Mouse (Mus musculus) c-Kit-positive CD71-positive TER-119-negative erythroid progenitor cells, embryonic 14.5 days (primary cell): ENCODE measurements around the gene Tnni3k.
A peak's percentile ranks its signal among the peaks of the same experiment; 100 is the strongest.

ENCODE experiments used
- DNase-seq: peaks from one replicate; pipeline ENCODE4 v3.0.0-alpha.2; 2013; ENCODE audit warnings: low read depth

Tnni3k gene

DNA sequence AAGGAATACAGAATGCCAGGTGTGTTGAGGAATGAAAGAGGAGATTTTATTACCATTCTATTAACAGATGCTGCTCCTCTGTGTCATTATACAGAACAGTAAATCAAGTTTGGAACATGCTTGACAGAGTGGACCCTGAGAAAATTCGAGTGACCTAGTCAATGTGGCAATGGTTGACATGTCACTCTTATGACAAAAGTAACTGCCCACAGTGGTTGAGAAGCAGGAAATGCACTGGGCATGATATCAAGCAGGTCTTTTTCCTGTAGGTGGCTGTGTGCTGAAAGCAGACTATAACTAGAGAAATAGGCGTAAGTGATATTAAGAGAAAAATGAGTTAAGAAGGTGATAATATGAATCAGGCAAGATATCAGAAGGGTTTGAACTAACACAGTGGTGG lies 105.7 kb downstream of the Tnni3k start:
- DNase-seq: no peak

DNA sequence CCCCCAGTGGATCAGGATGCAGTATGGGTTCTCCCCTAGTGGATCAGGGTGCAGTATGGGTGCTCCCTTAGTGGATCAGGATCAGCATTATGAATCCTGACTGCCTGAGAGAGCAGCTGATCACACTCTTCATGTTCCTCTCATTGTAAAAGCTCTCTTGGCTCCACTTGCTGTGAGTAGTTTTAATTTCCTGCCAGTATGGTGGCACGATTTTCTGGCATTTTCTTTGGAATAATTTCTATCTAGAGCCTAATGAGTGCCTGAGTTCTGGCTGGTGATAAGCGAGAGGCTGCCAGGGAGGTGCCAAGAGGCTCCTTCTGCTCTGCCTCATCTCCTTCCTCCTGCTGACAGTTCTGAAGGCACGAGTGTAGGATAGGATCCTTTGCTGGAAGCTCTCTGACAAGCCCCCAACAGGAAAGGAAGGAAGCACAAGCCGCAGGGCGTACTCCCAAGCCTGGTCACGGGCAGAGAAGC lies 109.5 kb downstream of the Tnni3k start:
- DNase-seq: no peak

- DNase-seq: no peak
Observed at GRCm38 (mm10) chr3:154927757-154928156, 127.5 kb downstream of the Tnni3k start.

GRCm38 (mm10) chr3:154924936-154925335 lies 130.3 kb downstream of the Tnni3k start:
- DNase-seq: no peak

DNA sequence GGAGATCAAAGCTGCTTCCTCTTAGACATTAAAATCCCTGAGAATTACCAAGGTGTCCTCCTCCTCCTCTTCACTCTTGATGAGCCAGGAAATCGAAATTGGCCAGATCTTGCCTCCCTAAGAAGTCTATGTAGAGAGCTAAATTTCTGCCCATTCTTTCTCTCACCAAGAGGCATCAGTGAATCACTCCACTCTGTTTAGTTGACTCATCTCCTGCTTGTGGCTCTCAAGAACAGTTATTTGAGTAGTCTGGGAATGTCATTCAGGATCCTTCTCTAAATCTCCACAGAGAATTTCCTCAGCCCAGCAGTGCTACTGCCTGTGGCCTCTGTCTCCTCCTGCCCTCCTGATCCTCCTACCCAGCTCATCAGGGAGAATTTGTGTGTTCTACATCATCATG lies 139.6 kb downstream of the Tnni3k start:
- DNase-seq: no peak

- no peak for DNase-seq
Observed at GRCm38 (mm10) chr3:154913641-154914040, 141.6 kb downstream of the Tnni3k start.

GRCm38 (mm10) chr3:154896737-154897136 lies 158.5 kb downstream of the Tnni3k start:
- DNase-seq: no peak

GRCm38 (mm10) chr3:154893225-154893624 lies 162.0 kb downstream of the Tnni3k start:
- DNase-seq: no peak

DNA sequence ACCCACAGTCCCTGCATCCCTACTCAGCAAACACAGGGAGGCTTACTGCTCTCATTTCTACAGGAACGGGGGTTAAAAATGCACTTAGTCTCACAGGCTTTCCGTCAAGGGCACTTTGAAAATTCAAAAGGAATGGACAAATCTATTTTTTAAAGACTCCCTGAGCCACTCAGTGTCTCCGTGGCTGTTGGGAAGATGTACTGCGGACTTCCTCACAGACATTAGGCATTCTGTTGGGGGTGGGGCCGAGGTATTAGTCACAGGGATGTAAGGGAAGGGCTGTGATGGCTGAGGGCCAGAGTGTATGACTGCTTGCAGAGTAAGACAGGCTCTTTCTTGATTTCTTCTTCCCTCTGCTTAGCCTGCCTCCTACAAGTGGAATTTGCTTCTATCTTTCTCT lies 169.8 kb downstream of the Tnni3k start:
- DNase-seq: no peak

DNA sequence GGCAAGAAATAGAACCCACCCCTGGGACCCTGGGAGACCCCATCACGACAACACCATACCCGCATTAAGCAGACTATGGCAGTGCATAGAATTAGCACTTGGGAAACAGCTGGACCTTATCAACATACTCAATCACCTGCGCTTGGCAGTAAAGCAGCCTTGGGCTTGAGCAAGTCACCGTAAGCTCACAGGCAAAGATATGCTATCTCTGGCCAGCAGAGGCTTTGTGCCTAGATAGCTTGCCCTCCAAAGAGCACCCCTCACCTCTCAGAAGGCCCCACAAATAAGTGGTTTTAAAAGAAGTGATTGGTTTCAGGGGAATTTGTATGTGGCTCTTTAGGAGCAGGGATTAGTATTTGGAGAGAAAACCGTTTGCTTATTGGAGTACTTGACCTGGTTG lies 170.2 kb downstream of the Tnni3k start:
- DNase-seq: peak; percentile 17

DNA sequence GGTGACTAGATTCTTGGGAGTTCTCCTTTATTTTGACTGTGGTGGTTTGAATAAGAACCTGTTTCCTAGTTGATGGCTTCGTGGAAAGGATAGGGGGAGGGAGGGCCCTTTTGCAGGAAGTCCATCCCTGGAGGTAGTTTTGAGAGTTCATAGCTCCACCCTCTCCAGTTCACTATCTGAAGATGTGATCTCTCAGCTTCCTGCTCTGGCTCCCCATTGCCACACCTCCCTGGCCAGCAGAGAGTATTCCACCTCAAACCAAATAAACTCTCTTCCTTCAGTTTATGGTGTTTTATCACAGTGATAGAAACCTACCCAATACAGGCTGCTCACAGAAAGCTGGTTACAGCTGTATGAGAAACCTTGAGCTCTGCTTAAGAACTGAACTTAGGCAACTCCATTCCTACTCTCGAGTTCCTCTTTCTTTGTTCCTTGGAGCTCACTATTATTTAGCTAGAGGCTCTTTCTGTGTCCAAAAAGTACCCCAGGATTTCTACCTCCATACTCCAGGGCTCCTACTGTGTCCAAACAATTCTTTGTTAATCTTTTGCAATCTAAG lies 173.7 kb downstream of the Tnni3k start:
- DNase-seq: no peak

GRCm38 (mm10) chr3:154880536-154880939 lies 174.7 kb downstream of the Tnni3k start:
- DNase-seq: no peak

GRCm38 (mm10) chr3:154880108-154880507 lies 175.1 kb downstream of the Tnni3k start:
- DNase-seq: no peak

GRCm38 (mm10) chr3:154879515-154879914 lies 175.7 kb downstream of the Tnni3k start:
- DNase-seq: no peak

DNA sequence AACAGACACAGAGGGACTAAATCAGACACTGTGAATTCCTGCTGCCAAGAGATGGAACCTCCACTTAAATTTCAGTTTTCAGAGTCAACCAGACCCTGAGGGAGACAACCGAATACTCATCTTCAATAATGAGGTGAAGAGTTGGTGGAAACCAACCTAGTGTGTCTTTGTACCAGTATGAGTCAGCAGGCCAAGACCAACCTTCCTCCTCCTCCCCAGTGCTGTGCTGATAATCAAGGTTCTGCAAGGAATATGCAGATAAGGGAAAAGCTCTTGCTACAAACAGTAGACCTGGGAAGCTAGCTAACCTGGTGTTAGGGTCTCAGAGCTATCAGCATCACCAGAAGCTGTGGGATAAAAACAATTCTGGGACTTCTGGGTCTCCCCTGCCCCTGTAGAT lies 176.1 kb downstream of the Tnni3k start:
- DNase-seq: no peak

GRCm38 (mm10) chr3:154868807-154869206 lies 186.4 kb downstream of the Tnni3k start:
- DNase-seq: no peak

- DNase-seq: no peak
Observed at GRCm38 (mm10) chr3:154861921-154862320, 193.3 kb downstream of the Tnni3k start.

- no peak for DNase-seq
Observed at GRCm38 (mm10) chr3:154859721-154860120, 195.5 kb downstream of the Tnni3k start.

- DNase-seq: no peak
Observed at GRCm38 (mm10) chr3:154853257-154853656, 201.9 kb downstream of the Tnni3k start.

- no peak for DNase-seq
Observed at GRCm38 (mm10) chr3:154852281-154852680, 202.9 kb downstream of the Tnni3k start.

DNA sequence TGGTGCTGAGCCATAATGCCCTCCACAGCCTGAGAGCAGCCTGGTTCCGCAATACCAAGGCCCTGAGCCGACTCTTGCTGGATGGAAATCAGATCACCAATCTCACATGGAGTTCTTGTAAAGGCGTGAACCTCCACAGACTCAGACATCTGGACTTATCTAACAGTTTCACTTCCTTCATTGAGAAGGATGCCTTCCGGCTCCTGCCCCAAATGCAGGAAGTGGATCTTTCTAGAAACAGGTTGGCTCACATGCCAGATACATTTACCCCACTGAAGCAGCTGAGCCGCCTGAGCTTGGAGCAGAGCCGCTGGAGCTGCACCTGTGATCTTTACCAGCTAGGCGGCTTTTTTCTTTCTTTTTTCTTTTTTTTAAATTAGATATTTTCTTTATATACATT lies 213.0 kb downstream of the Tnni3k start:
- DNase-seq: no peak

DNA sequence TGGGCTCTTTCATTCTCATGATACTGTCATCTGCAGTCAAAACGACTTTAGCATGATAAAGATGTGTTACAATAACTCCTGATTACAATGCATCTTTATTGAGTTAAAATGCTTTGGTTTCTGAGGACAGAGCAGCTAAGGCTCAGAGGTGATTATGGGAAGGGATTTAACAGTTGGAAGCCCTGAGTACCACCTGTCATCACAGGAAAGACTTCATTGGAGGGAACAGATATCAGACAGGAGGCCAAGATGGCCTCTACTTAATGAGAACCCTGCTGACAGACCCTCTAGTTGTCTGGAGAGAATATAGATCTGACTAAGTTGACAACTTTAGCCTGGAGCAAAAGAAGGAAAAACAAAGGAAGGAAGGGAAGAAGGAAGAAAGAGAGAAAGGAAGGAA lies 214.1 kb downstream of the Tnni3k start:
- DNase-seq: no peak

GRCm38 (mm10) chr3:154837861-154838260 lies 217.3 kb downstream of the Tnni3k start:
- DNase-seq: no peak

DNA sequence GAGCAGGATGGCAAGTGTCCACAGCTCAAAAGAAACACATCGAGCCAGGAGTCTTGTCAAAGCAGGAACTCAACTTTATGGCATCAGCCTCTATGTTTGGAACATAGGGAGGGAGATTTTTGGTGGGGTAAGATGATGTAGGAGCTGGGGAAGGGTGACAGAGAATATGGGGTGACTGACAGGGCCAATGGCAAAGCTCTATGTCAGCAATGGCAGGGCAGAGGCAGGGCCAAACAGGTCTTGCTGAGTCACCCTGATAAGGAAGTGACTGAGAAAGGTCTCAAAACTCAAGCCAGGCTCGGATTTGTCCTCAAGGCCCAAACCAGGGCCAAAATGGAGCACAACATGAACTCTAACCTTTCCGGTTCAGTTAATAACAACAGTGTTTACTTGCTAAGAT lies 219.1 kb downstream of the Tnni3k start:
- DNase-seq: no peak

DNA sequence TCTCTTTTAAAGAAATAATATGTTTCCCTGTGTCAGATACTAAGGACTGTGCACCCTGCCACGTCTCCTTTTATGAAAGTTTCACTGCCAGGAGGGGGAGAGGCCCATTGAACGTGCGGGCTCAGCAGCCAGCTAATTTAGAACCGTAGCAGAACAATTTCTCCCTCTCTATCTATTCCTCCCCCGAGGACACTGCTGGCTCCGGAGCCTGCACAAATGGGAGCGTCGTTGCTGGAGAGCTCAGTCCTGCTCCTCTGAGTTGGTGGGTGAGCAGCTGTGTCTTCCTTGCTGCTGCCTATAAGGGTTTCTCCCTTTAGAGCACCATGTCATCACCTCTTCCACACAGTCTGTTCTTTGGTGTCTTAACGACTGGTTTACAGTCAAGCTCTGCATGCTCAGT lies 220.8 kb downstream of the Tnni3k start:
- DNase-seq: no peak
